Mouse (Mus musculus) adrenal gland, adult 2 months (tissue): ENCODE data around the gene Uvssa. TPM values are rescaled to one million over a fixed set of nuclear protein-coding genes. Genes with fewer than 3 reads are reported as not detected.
"Not testable (repeated sequence)": the region's sequence is repeated elsewhere in the genome, so short reads cannot be mapped to it uniquely, and the experiment has no call there.

Source experiments
- DNase-seq: peaks from one replicate; pipeline ENCODE4 v3.0.0; 2021
- long read RNA-seq: library from polyadenylated mRNA; stranded (forward); transcript quantifications from one replicate; pipeline ENCODE4 v2.0.0, GENCODE M21; 2021
- polyA plus RNA-seq: library from polyadenylated mRNA; depleted of rRNA; stranded (reverse); fragments of >200 nt; gene quantifications from 2 replicates; pipeline ENCODE4 v1.2.3, GENCODE M21; 2012; rRNA removed
- total RNA-seq, 2 experiments: library from RNA; stranded (reverse); gene quantifications; 2 replicates each; pipeline ENCODE4 v1.2.3; 2021

Gene Uvssa
- 1 to 10 TPM; 6.3 to 6.9 TPM for total RNA-seq
- 3.5 and 3.6 TPM in 2 replicates for polyA plus RNA-seq
- long read RNA-seq: 0 reads

GRCm38 (mm10) chr5:33378302-33378854 is at the start of gene Uvssa:
Gene Uvssa, plus strand, starts transcription at chr5:33378549.
- DNase-seq: peak; percentile 99

- DNase-seq: no peak
Observed at GRCm38 (mm10) chr5:33334381-33335272, 43.7 kb upstream of the Uvssa start.

- DNase-seq: peak; percentile 97
Observed at GRCm38 (mm10) chr5:33335273-33335976, 42.9 kb upstream of the Uvssa start, which contains the start of gene Maea. Gene Maea, plus strand, starts transcription at chr5:33335509.

- no peak for DNase-seq
Observed at GRCm38 (mm10) chr5:33335977-33336360, 42.4 kb upstream of the Uvssa start.

- no peak for DNase-seq
Observed at GRCm38 (mm10) chr5:33337206-33337605, 41.1 kb upstream of the Uvssa start.

- DNase-seq: no peak
Observed at GRCm38 (mm10) chr5:33341165-33341564, 37.2 kb upstream of the Uvssa start.

- DNase-seq: not testable (repeated sequence)
Observed at GRCm38 (mm10) chr5:33342248-33342647, 36.1 kb upstream of the Uvssa start.

GRCm38 (mm10) chr5:33342821-33343220 is 35.5 kb upstream of the Uvssa start:
- no peak for DNase-seq

GRCm38 (mm10) chr5:33343571-33343970 is 34.8 kb upstream of the Uvssa start:
- DNase-seq: no peak

- no peak for DNase-seq
Observed at GRCm38 (mm10) chr5:33344070-33344469, 34.3 kb upstream of the Uvssa start.

- DNase-seq: no peak
Observed at GRCm38 (mm10) chr5:33347620-33348019, 30.7 kb upstream of the Uvssa start.

GRCm38 (mm10) chr5:33349205-33349604 is 29.1 kb upstream of the Uvssa start:
- no peak for DNase-seq

GRCm38 (mm10) chr5:33349706-33350105 is 28.6 kb upstream of the Uvssa start:
- DNase-seq: no peak

GRCm38 (mm10) chr5:33351556-33352272 is 26.6 kb upstream of the Uvssa start:
- DNase-seq: no peak

GRCm38 (mm10) chr5:33352273-33352645 is 26.1 kb upstream of the Uvssa start:
- no peak for DNase-seq

- no peak for DNase-seq
Observed at GRCm38 (mm10) chr5:33353011-33353410, 25.3 kb upstream of the Uvssa start.

- no peak for DNase-seq
Observed at GRCm38 (mm10) chr5:33357494-33357893, 20.9 kb upstream of the Uvssa start.

- peak; percentile 66 for DNase-seq
Observed at GRCm38 (mm10) chr5:33358467-33358866, 19.9 kb upstream of the Uvssa start.

GRCm38 (mm10) chr5:33363263-33363662 is 15.1 kb upstream of the Uvssa start:
- DNase-seq: no peak

- DNase-seq: no peak
Observed at GRCm38 (mm10) chr5:33368651-33369050, 9.7 kb upstream of the Uvssa start.

- no peak for DNase-seq
Observed at GRCm38 (mm10) chr5:33371137-33371536, 7.2 kb upstream of the Uvssa start.

- DNase-seq: no peak
Observed at GRCm38 (mm10) chr5:33371668-33372067, 6.7 kb upstream of the Uvssa start.
